Comparison of ENCODE assay signal across 15 mouse cellular contexts in the genomic region with DNA sequence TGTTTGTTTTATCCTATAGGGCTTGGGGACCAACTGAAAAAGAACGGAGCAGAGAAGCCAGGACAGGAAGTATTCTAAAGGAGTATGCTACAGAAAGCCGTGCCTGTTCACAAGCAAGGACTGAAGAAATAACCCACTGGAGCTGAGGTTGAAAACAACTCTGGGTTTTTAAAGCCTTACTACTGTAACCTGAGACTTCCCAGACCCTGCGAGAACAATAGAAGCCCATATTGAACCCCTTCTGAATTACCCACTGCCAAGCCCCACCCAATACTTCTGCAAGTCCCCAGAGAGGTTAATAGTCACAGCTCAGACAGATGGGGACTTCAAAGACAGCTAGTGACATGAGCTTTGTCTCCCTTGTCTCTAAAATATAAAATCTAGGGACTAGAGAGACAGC. TPM values are rescaled to one million over a fixed set of nuclear protein-coding genes. Genes with fewer than 3 reads are reported as not detected.
DNase-seq lines count a peak whose midpoint lies in the region; ATAC-seq and TF ChIP-seq lines count a peak whose summit lies in the region.
"Had no signal": no experiment of that assay in that cellular context is flagged by ENCODE, and none has a peak within 500 bp of the region (broad histone marks: within the 10 kb centered on the region; RNA-seq: fewer than 3 reads in every experiment).

No protein-coding gene starts in this region.

- H3K4me3 ChIP-seq in hindbrain, embryonic 10.5 days = no peak overlapping the region
- H3K4me3 ChIP-seq in hindbrain, embryonic 13.5 days = no peak overlapping the region
- H3K4me3 ChIP-seq in embryonic fibroblast, embryonic 13.5 days (ENCODE audit: insufficient read depth, low read length) = no peak overlapping the region

- peak overlapping the region; percentile 70; the same call in 1 of the 2 replicates for H3K27ac ChIP-seq in hindbrain, embryonic 10.5 days
- no peak overlapping the region for H3K27ac ChIP-seq in hindbrain, embryonic 13.5 days
- H3K27ac ChIP-seq in embryonic fibroblast, embryonic 13.5 days (ENCODE audit: insufficient read depth, low read length) = peak overlapping the region; percentile 58

- 0 out of 2 replicates have a peak, but pooled peaks cover 3% of the 10 kb centered on the region for H3K27me3 ChIP-seq in hindbrain, embryonic 10.5 days (ENCODE audit: insufficient read depth, poor library complexity, severe bottlenecking)
- H3K27me3 ChIP-seq in hindbrain, embryonic 13.5 days = 0 out of 2 replicates have a peak, but pooled peaks cover 3% of the 10 kb centered on the region
- H3K27me3 ChIP-seq: Patski had no signal

- peaks cover 65% of the 10 kb centered on the region for H3K4me1 ChIP-seq in hindbrain, embryonic 10.5 days (replicated peaks)
- peaks cover 62% of the 10 kb centered on the region for H3K4me1 ChIP-seq in hindbrain, embryonic 13.5 days (replicated peaks)
- H3K4me1 ChIP-seq in embryonic fibroblast, embryonic 13.5 days (ENCODE audit: control insufficient read depth, insufficient read depth, low read length) = peaks cover 31% of the 10 kb centered on the region

- peak; percentile 53 for DNase-seq in embryo, embryonic 10.5 days (ENCODE audit: low spot score)
- DNase-seq in embryo, embryonic 10 days (ENCODE audit: low spot score) = no peak
- DNase-seq in hindbrain, embryonic 10.5 days (ENCODE audit: low spot score) = no peak
- peak; percentile 52 to 64 for DNase-seq in B cell, adult 2 months
- DNase-seq in frontal cortex, postnatal 14 days (ENCODE audit: low spot score in 2 of 2) = no peak
- DNase-seq: adrenal gland, postnatal 14 days; cerebellum, adult 18-20 months; kidney, adult 8-10 months; layer of hippocampus, postnatal 36 days; lung, adult 18-20 months; thymus, postnatal 14 days had no signal

- TF ChIP-seq CTCF in embryonic fibroblast, embryonic 13.5 days (IDR thresholded peaks at IDR 0.05; ENCODE audit: borderline replicate concordance, insufficient read depth, low read length) = no peak

- no peak for ATAC-seq in hindbrain, embryonic 13.5 days (ENCODE audit: low FRiP score)
- no peak for ATAC-seq in granulocyte monocyte progenitor cell, adult 5-6 weeks (replicated peaks; ENCODE audit: poor library complexity, severe bottlenecking)
- ATAC-seq: Patski had no signal

- no peaks in the 10 kb centered on the region for H3K9me3 ChIP-seq in hindbrain, embryonic 10.5 days
- no peaks in the 10 kb centered on the region for H3K9me3 ChIP-seq in hindbrain, embryonic 13.5 days

- no peak for TF ChIP-seq POLR2A in embryonic fibroblast, embryonic 13.5 days (IDR thresholded peaks at IDR 0.05; ENCODE audit: low read depth, low read length)

- no peak overlapping the region for H3K4me2 ChIP-seq in hindbrain, embryonic 13.5 days

- WGBS in hindbrain, embryonic 10.5 days = 47% methylated on average over 3 of the region's 3 CpGs
- WGBS in hindbrain, embryonic 13.5 days = 45% methylated on average over 3 of the region's 3 CpGs

- no peak overlapping the region for H3K9ac ChIP-seq in hindbrain, embryonic 13.5 days

- H3K36me3 ChIP-seq in hindbrain, embryonic 10.5 days = no peaks in the 10 kb centered on the region
- H3K36me3 ChIP-seq in hindbrain, embryonic 13.5 days = no peaks in the 10 kb centered on the region

RNA-seq across cellular contexts. Expression of gene Ier5, which starts 44.4 kb away (rescaled TPM):
- 4.1 and 7.0 TPM in 2 replicates for polyA plus RNA-seq in hindbrain, embryonic 10.5 days (2016; fragmentation: Nextera tagmentation; extraction: Ambion mirVana)
- polyA plus RNA-seq in hindbrain, embryonic 13.5 days (2015; fragmentation: Nextera tagmentation; extraction: Ambion mirVana) = 5.5 and 8.8 TPM in 2 replicates
- polyA plus RNA-seq in embryonic fibroblast, embryonic 13.5 days (2011; ENCODE audit: insufficient read length, low read depth, missing spikeins) = 37.2 and 48.4 TPM in 2 replicates
- total RNA-seq in granulocyte monocyte progenitor cell, adult 5-6 weeks (2014; fragmentation: Nextera tagmentation) = 0.32 and 2.9 TPM in 2 replicates
- total RNA-seq in granulocyte monocyte progenitor cell, adult 5-6 weeks (2017) = 3.2 and 4.4 TPM in 2 replicates

Comparison
In these comparisons a context has a peak if more than half of its experiments do, and no peak if none do; other contexts are left out.
1. DNase-seq: peak in embryo, embryonic 10.5 days (single experiment) and B cell, adult 2 months (2 of 2); none in embryo, embryonic 10 days (single experiment), hindbrain, embryonic 10.5 days (single experiment) and frontal cortex, postnatal 14 days (0 of 2).